23 mouse cellular contexts compared by ENCODE assay signal in genomic region chr5:77430049-77430448, GRCm38 (mm10). TPM values are rescaled to one million over a fixed set of nuclear protein-coding genes. Genes with fewer than 3 reads are reported as not detected.
DNase-seq lines count a peak whose midpoint lies in the region; ATAC-seq lines count a peak whose summit lies in the region.
"Had no signal": no experiment of that assay in that cellular context is flagged by ENCODE, and none has a peak within 500 bp of the region (broad histone marks: within the 10 kb centered on the region; RNA-seq: fewer than 3 reads in every experiment).

No protein-coding gene starts in this region.

- 89% methylated on average over 4 of the region's 4 CpGs for WGBS in heart, embryonic 10.5 days
- WGBS in neural tube, embryonic 13.5 days: 61% methylated on average over 4 of the region's 4 CpGs

- H3K36me3 ChIP-seq in heart, embryonic 10.5 days: no peaks in the 10 kb centered on the region
- H3K36me3 ChIP-seq in neural tube, embryonic 13.5 days: no peaks in the 10 kb centered on the region
- H3K36me3 ChIP-seq: embryonic facial prominence, embryonic 10.5 days; embryonic facial prominence, embryonic 12.5 days; forebrain, embryonic 15.5 days; G1E had no signal

- H3K9me3 ChIP-seq in heart, embryonic 10.5 days: no peaks in the 10 kb centered on the region
- no peaks in the 10 kb centered on the region for H3K9me3 ChIP-seq in neural tube, embryonic 13.5 days
- H3K9me3 ChIP-seq: embryonic facial prominence, embryonic 10.5 days; embryonic facial prominence, embryonic 12.5 days; forebrain, embryonic 13.5 days; forebrain, embryonic 15.5 days had no signal

- no peak overlapping the region; the same call in 1 of the 2 replicates for H3K4me2 ChIP-seq in neural tube, embryonic 13.5 days
- H3K4me2 ChIP-seq: embryonic facial prominence, embryonic 12.5 days; forebrain, embryonic 13.5 days; forebrain, embryonic 15.5 days had no signal

- H3K9ac ChIP-seq in neural tube, embryonic 13.5 days: no peak overlapping the region
- H3K9ac ChIP-seq: embryonic facial prominence, embryonic 12.5 days; forebrain, embryonic 13.5 days; forebrain, embryonic 15.5 days had no signal

- peak; percentile 79 for ATAC-seq in neural tube, embryonic 13.5 days (ENCODE audit: low read depth)
- ATAC-seq: activated CD4-positive, CD25-positive, alpha-beta regulatory T cell, adult 4 months; CD4-positive, CD25-positive, alpha-beta regulatory T cell, adult 4 months; forebrain, embryonic 13.5 days; forebrain, embryonic 15.5 days; Patski had no signal

- H3K27me3 ChIP-seq in heart, embryonic 10.5 days (ENCODE audit: insufficient read depth, poor library complexity, severe bottlenecking): no peaks in the 10 kb centered on the region
- no peaks in the 10 kb centered on the region for H3K27me3 ChIP-seq in neural tube, embryonic 13.5 days
- H3K27me3 ChIP-seq: CH12.LX; embryonic facial prominence, embryonic 12.5 days; forebrain, embryonic 13.5 days; forebrain, embryonic 15.5 days; Patski had no signal

- peak; percentile 57 for DNase-seq in heart, adult 11 months
- no peak for DNase-seq in heart, embryonic 10.5 days (ENCODE audit: low spot score)
- no peak for DNase-seq in neural tube, embryonic 10.5 days (ENCODE audit: extremely low spot score, low spot score)
- no peak for DNase-seq in testis, postnatal 10 days (ENCODE audit: low spot score)
- DNase-seq: adrenal gland, adult 8-10 months; adrenal gland, postnatal 14 days; adrenal gland, postnatal 36 days; B cell, adult 2 months; cerebellum, adult 11-12 months; cerebellum, adult 2 months; cerebellum, adult 9-10 months; cerebellum, postnatal 10 days; cerebellum, postnatal 25 days had no signal

- no peak overlapping the region for H3K27ac ChIP-seq in heart, embryonic 10.5 days
- no peak overlapping the region for H3K27ac ChIP-seq in neural tube, embryonic 13.5 days (replicated peaks)
- H3K27ac ChIP-seq: embryonic facial prominence, embryonic 10.5 days; embryonic facial prominence, embryonic 12.5 days; forebrain, embryonic 13.5 days; forebrain, embryonic 15.5 days had no signal

- no peak overlapping the region for H3K4me3 ChIP-seq in heart, embryonic 10.5 days
- H3K4me3 ChIP-seq in neural tube, embryonic 13.5 days: no peak overlapping the region
- H3K4me3 ChIP-seq: embryonic facial prominence, embryonic 10.5 days; embryonic facial prominence, embryonic 12.5 days; forebrain, embryonic 13.5 days; forebrain, embryonic 15.5 days had no signal

- H3K4me1 ChIP-seq in heart, embryonic 10.5 days: no peaks in the 10 kb centered on the region
- peaks cover 15% of the 10 kb centered on the region for H3K4me1 ChIP-seq in neural tube, embryonic 13.5 days (replicated peaks)
- H3K4me1 ChIP-seq: embryonic facial prominence, embryonic 12.5 days; forebrain, embryonic 13.5 days; forebrain, embryonic 15.5 days had no signal

RNA-seq across cellular contexts. Expression of gene Igfbp7, which starts 22.2 kb away (rescaled TPM):
- 16.6 and 25.7 TPM in 2 replicates for polyA plus RNA-seq in heart, embryonic 10.5 days (2016; fragmentation: Nextera tagmentation; extraction: Ambion mirVana)
- polyA plus RNA-seq in neural tube, embryonic 13.5 days (2015; fragmentation: Nextera tagmentation; extraction: Ambion mirVana): 51.8 and 62.6 TPM in 2 replicates
- polyA plus RNA-seq: G1E had no signal
